Mouse (Mus musculus): ENCODE data around the gene Tbc1d9. TPM values are rescaled to one million over a fixed set of nuclear protein-coding genes. Genes with fewer than 3 reads are reported as not detected.

The Tbc1d9 gene
- polyA plus RNA-seq (2015; fragmentation: Nextera tagmentation; extraction: Ambion mirVana): 2.3 TPM in 2 replicates

DNA sequence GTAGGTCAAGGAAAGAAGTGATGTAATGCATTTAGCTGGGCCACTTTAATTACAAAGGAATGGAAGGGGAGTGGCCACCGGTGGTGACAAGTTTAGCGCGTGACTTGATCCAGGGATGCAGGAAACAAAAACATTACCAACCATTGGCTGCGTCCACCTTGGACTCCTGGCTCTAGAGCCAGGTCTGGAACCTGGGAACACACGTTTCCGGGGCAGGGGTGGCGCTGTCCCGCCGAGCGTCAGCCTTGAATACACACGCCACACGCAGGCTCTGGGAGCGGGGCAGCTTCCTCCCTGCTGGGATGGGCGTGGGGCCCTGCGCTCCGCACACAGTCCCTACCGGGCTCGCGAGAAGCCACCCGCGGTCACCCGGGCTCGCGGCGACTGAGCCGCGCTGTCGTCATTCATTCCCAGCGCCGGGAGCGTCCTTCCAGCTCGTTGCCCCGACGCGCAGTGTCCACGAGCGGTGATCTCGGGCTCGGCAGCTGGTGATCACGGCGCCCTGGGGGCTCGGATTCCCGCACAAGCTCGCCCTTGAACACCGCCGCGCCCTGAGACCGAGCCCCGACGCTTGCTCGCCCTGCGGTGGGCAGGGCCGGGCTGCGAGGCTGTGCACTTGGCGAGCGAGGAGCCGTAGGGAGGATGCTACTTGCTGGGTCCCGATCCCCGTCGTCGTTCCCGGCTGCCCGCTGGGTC lies at the start of gene Tbc1d9:
Tbc1d9 (plus strand) TSS at position 118 of the 696 bp plus-strand sequence.
- peak; percentile 94 for ATAC-seq (ENCODE audit: low FRiP score, low TSS enrichment)
- under 1% methylated on average over 61 of the region's 63 CpGs for WGBS

DNA sequence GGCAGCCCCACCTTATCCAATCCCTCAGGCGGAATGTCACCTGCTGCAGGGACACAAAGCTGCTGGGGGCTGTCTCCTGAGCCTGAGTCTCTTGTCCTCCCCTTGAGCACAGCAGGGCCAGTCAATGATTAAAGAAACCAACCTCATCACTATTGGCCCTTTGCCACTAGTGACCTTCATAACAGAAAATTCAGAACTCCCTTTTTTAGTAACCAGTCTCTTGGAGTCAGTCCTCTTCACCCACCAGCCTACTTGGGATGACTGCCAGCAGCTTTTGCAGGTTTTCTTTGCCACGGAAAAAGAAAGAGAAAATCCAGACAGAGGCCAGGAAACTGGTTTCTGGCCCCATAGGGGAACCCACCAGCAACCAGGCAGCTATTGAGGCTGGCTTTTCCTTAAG lies 30.1 kb upstream of the Tbc1d9 start:
- Histone ChIP-seq H3K9ac (replicated peaks; ENCODE audit: low read length) (no peak overlapping the region), H3K9me3 (ENCODE audit: low read length) (no peaks in the 10 kb centered on the region), H3K36me3 (ENCODE audit: insufficient read depth, low read length) (no peaks in the 10 kb centered on the region), H3K27ac (ENCODE audit: low read length) (no peak overlapping the region), H3K4me1 (ENCODE audit: insufficient read depth, low read length) (no peaks in the 10 kb centered on the region; the same call in 1 of the 2 replicates), H3K4me2 (replicated peaks; ENCODE audit: low read depth, low read length) (no peak overlapping the region), H3K4me3 (ENCODE audit: low read length) (no peak overlapping the region), H3K27me3 (ENCODE audit: insufficient read depth, low read length) (no peaks in the 10 kb centered on the region)
- WGBS: 45% methylated on average over 2 of the region's 2 CpGs
- ATAC-seq (ENCODE audit: low FRiP score, low TSS enrichment): no peak

More for the DNA sequence above, at the start of gene Tbc1d9:
- Histone ChIP-seq H3K36me3 (ENCODE audit: insufficient read depth, low read length) (no peaks in the 10 kb centered on the region), H3K27me3 (ENCODE audit: insufficient read depth, low read length) (0 out of 2 replicates have a peak, but pooled peaks cover 7% of the 10 kb centered on the region), H3K4me2 (replicated peaks; ENCODE audit: low read depth, low read length) (peak within 1 kb of the TSS; percentile 95), H3K27ac (ENCODE audit: low read length) (peak within 1 kb of the TSS; percentile 68), H3K4me1 (ENCODE audit: insufficient read depth, low read length) (peaks cover 5% of the 10 kb centered on the region; the same call in 1 of the 2 replicates), H3K9ac (replicated peaks; ENCODE audit: low read length) (peak within 1 kb of the TSS; percentile 85), H3K9me3 (ENCODE audit: low read length) (no peaks in the 10 kb centered on the region), H3K4me3 (ENCODE audit: low read length) (peak within 1 kb of the TSS; percentile 79)

DNA sequence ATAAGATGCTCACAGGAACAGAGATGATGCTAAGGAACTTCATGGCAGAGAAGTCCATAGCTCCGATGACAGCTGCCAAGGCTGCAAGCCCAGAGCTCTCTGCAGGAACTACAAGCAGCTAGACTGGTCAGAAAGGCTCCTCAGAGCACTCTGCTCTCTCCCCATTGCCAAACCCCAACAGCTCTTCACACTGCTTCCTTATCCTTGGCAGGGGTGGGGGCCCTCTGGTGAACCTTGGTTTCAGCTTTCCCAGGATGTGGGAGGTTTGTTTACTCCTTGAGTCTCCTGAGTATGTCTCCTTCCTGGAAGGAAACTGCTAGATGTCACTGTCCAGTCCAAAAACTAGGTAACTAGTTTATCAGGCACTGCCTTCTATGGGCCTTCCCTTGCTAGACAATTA lies 25.1 kb upstream of the Tbc1d9 start:
- Histone ChIP-seq H3K4me2 (replicated peaks; ENCODE audit: low read depth, low read length) (no peak overlapping the region), H3K4me1 (ENCODE audit: insufficient read depth, low read length) (no peaks in the 10 kb centered on the region; the same call in 1 of the 2 replicates), H3K4me3 (ENCODE audit: low read length) (no peak overlapping the region), H3K36me3 (ENCODE audit: insufficient read depth, low read length) (no peaks in the 10 kb centered on the region), H3K27ac (ENCODE audit: low read length) (no peak overlapping the region), H3K27me3 (ENCODE audit: insufficient read depth, low read length) (no peaks in the 10 kb centered on the region), H3K9ac (replicated peaks; ENCODE audit: low read length) (no peak overlapping the region), H3K9me3 (ENCODE audit: low read length) (no peaks in the 10 kb centered on the region)
- 63% methylated on average over 1 of the region's 1 CpGs for WGBS
- no peak for ATAC-seq (ENCODE audit: low FRiP score, low TSS enrichment)

- H3K4me1 ChIP-seq (ENCODE audit: insufficient read depth, low read length): no peaks in the 10 kb centered on the region
- no peak overlapping the region for H3K9ac ChIP-seq (replicated peaks; ENCODE audit: low read length)
- no peak for ATAC-seq (ENCODE audit: low FRiP score, low TSS enrichment)
- no peak overlapping the region for H3K4me2 ChIP-seq (replicated peaks; ENCODE audit: low read depth, low read length)
- H3K27me3 ChIP-seq (ENCODE audit: insufficient read depth, low read length): no peaks in the 10 kb centered on the region
- H3K27ac ChIP-seq (ENCODE audit: low read length): no peak overlapping the region
- no peaks in the 10 kb centered on the region for H3K36me3 ChIP-seq (ENCODE audit: insufficient read depth, low read length)
- H3K4me3 ChIP-seq (ENCODE audit: low read length): no peak overlapping the region
- WGBS: 68% methylated on average over 3 of the region's 3 CpGs
- H3K9me3 ChIP-seq (ENCODE audit: low read length): no peaks in the 10 kb centered on the region
Measured at GRCm38 (mm10) chr8:83140701-83141111, 24.4 kb upstream of the Tbc1d9 start.

DNA sequence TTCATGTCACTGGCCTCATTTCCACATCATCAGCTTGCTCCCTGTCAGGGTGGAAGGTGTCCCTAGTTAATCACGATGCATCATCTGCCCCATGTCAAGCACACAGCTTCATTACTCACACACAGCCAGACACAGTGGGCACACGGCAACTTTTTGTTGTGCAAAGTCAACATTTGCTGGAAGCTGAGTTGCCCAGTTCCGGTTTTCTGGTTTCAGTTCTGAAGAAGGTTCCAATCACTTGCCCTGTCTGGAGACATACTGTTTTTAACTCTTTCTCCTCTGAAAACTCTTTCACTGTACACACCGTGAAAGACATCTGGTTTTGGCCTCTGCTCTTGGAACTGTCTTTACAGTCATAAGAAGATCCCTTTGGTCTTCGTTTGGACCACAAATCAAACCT lies 23.8 kb upstream of the Tbc1d9 start:
- Histone ChIP-seq H3K36me3 (ENCODE audit: insufficient read depth, low read length) (no peaks in the 10 kb centered on the region), H3K9me3 (ENCODE audit: low read length) (no peaks in the 10 kb centered on the region), H3K27ac (ENCODE audit: low read length) (no peak overlapping the region), H3K4me3 (ENCODE audit: low read length) (no peak overlapping the region), H3K9ac (replicated peaks; ENCODE audit: low read length) (no peak overlapping the region), H3K4me1 (ENCODE audit: insufficient read depth, low read length) (no peaks in the 10 kb centered on the region), H3K27me3 (ENCODE audit: insufficient read depth, low read length) (no peaks in the 10 kb centered on the region), H3K4me2 (replicated peaks; ENCODE audit: low read depth, low read length) (no peak overlapping the region)
- no peak for ATAC-seq (ENCODE audit: low FRiP score, low TSS enrichment)
- 58% methylated on average over 5 of the region's 5 CpGs for WGBS

- Histone ChIP-seq H3K4me3 (ENCODE audit: low read length) (no peak overlapping the region), H3K9ac (replicated peaks; ENCODE audit: low read length) (no peak overlapping the region), H3K27ac (ENCODE audit: low read length) (no peak overlapping the region), H3K27me3 (ENCODE audit: insufficient read depth, low read length) (no peaks in the 10 kb centered on the region), H3K4me2 (replicated peaks; ENCODE audit: low read depth, low read length) (no peak overlapping the region), H3K4me1 (ENCODE audit: insufficient read depth, low read length) (no peaks in the 10 kb centered on the region), H3K9me3 (ENCODE audit: low read length) (no peaks in the 10 kb centered on the region), H3K36me3 (ENCODE audit: insufficient read depth, low read length) (no peaks in the 10 kb centered on the region)
- 94% methylated on average over 4 of the region's 4 CpGs for WGBS
- no peak for ATAC-seq (ENCODE audit: low FRiP score, low TSS enrichment)
Measured at GRCm38 (mm10) chr8:83144601-83145000, 20.6 kb upstream of the Tbc1d9 start.

GRCm38 (mm10) chr8:83145421-83145820 lies 19.7 kb upstream of the Tbc1d9 start:
- Histone ChIP-seq H3K9ac (replicated peaks; ENCODE audit: low read length) (no peak overlapping the region), H3K27me3 (ENCODE audit: insufficient read depth, low read length) (no peaks in the 10 kb centered on the region), H3K4me1 (ENCODE audit: insufficient read depth, low read length) (no peaks in the 10 kb centered on the region), H3K27ac (ENCODE audit: low read length) (no peak overlapping the region), H3K36me3 (ENCODE audit: insufficient read depth, low read length) (no peaks in the 10 kb centered on the region), H3K4me3 (ENCODE audit: low read length) (no peak overlapping the region), H3K4me2 (replicated peaks; ENCODE audit: low read depth, low read length) (no peak overlapping the region), H3K9me3 (ENCODE audit: low read length) (no peaks in the 10 kb centered on the region)
- 69% methylated on average over 3 of the region's 3 CpGs for WGBS
- no peak for ATAC-seq (ENCODE audit: low FRiP score, low TSS enrichment)

DNA sequence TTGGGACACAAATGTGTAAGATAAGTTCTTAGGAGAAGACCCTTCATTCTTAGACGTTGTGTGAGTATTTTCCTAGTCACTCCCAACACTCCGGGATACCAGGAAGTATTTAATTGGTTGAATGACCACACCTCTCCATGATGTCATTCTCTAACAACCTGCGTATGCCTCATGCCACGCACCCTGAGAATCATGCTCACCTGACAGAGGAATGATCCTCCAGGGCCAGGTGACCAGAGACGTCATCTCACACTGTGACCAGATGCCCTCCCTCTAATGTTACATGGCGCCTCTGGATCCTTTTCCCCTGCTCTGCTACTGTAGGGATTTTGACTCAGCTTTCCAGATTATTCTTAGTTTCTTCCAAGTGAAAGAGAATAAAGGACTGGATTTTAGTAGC lies 16.0 kb upstream of the Tbc1d9 start:
- no peaks in the 10 kb centered on the region for H3K27me3 ChIP-seq (ENCODE audit: insufficient read depth, low read length)
- no peaks in the 10 kb centered on the region for H3K9me3 ChIP-seq (ENCODE audit: low read length)
- H3K4me2 ChIP-seq (replicated peaks; ENCODE audit: low read depth, low read length): no peak overlapping the region
- 85% methylated on average over 6 of the region's 6 CpGs for WGBS
- no peak for ATAC-seq (ENCODE audit: low FRiP score, low TSS enrichment)
- no peak overlapping the region for H3K27ac ChIP-seq (ENCODE audit: low read length)
- H3K4me1 ChIP-seq (ENCODE audit: insufficient read depth, low read length): no peaks in the 10 kb centered on the region
- H3K9ac ChIP-seq (replicated peaks; ENCODE audit: low read length): no peak overlapping the region
- no peaks in the 10 kb centered on the region for H3K36me3 ChIP-seq (ENCODE audit: insufficient read depth, low read length)
- H3K4me3 ChIP-seq (ENCODE audit: low read length): no peak overlapping the region

GRCm38 (mm10) chr8:83152055-83152454 lies 13.1 kb upstream of the Tbc1d9 start:
- Histone ChIP-seq H3K9ac (replicated peaks; ENCODE audit: low read length) (no peak overlapping the region), H3K9me3 (ENCODE audit: low read length) (no peaks in the 10 kb centered on the region), H3K4me2 (replicated peaks; ENCODE audit: low read depth, low read length) (no peak overlapping the region), H3K4me1 (ENCODE audit: insufficient read depth, low read length) (no peaks in the 10 kb centered on the region), H3K4me3 (ENCODE audit: low read length) (no peak overlapping the region), H3K27me3 (ENCODE audit: insufficient read depth, low read length) (no peaks in the 10 kb centered on the region), H3K27ac (ENCODE audit: low read length) (no peak overlapping the region), H3K36me3 (ENCODE audit: insufficient read depth, low read length) (no peaks in the 10 kb centered on the region)
- no peak for ATAC-seq (ENCODE audit: low FRiP score, low TSS enrichment)
- WGBS: 80% methylated on average over 2 of the region's 2 CpGs

DNA sequence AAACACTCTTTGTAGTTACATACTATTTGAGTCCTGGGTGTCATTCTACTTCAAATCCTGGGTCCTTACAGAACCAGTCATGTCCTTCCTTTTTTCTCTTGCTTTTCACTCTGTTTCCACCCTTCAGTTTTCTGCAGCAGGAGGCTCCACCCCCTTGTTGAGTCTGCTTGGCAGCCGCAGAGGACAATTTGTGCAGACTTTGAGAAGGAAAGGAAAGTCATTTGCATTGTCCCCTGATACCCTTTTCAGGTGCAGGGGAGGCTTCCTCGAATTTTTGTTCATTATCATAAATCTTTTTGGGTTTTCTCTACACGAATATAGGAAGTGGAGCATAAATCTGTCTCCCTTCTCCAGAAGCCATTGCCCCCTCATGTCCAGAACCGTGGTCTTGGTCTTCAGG lies 12.7 kb upstream of the Tbc1d9 start:
- Histone ChIP-seq H3K36me3 (ENCODE audit: insufficient read depth, low read length) (no peaks in the 10 kb centered on the region), H3K4me2 (replicated peaks; ENCODE audit: low read depth, low read length) (no peak overlapping the region), H3K4me1 (ENCODE audit: insufficient read depth, low read length) (no peaks in the 10 kb centered on the region), H3K9me3 (ENCODE audit: low read length) (no peaks in the 10 kb centered on the region), H3K9ac (replicated peaks; ENCODE audit: low read length) (no peak overlapping the region), H3K27ac (ENCODE audit: low read length) (no peak overlapping the region), H3K27me3 (ENCODE audit: insufficient read depth, low read length) (no peaks in the 10 kb centered on the region), H3K4me3 (ENCODE audit: low read length) (no peak overlapping the region)
- 40% methylated on average over 4 of the region's 4 CpGs for WGBS
- no peak for ATAC-seq (ENCODE audit: low FRiP score, low TSS enrichment)
